Mouse (Mus musculus): ENCODE data around the gene Areg. TPM values are rescaled to one million over a fixed set of nuclear protein-coding genes. Genes with fewer than 3 reads are reported as not detected.

Gene Areg
- polyA plus RNA-seq, 1 experiment from 2014 or later = 0.71 TPM

GRCm38 (mm10) chr5:91148054-91148453 is 8.7 kb downstream of the Areg start:
- no peak overlapping the region for H3K9ac ChIP-seq (ENCODE audit: low read depth, low read length)
- no peaks in the 10 kb centered on the region for H3K36me3 ChIP-seq (ENCODE audit: control insufficient read depth, insufficient read depth, low read length)
- H3K4me2 ChIP-seq (ENCODE audit: low read length) = no peak overlapping the region
- H3K9me3 ChIP-seq (ENCODE audit: control insufficient read depth, low read length) = peaks cover 2% of the 10 kb centered on the region; the same call in 1 of the 2 replicates
- no peak overlapping the region for H3K4me3 ChIP-seq (ENCODE audit: low read length)
- WGBS = 89% methylated on average over 2 of the region's 2 CpGs
- H3K27ac ChIP-seq (ENCODE audit: low read depth, low read length) = no peak overlapping the region
- ATAC-seq = no peak
- H3K4me1 ChIP-seq (ENCODE audit: control insufficient read depth, insufficient read depth, low read depth, low read length) = no peaks in the 10 kb centered on the region
- H3K27me3 ChIP-seq (replicated peaks; ENCODE audit: control insufficient read depth, insufficient read depth, low read length) = no peaks in the 10 kb centered on the region; the same call in 1 of the 2 replicates

- 88% methylated on average over 8 of the region's 8 CpGs for WGBS
- H3K27ac ChIP-seq (ENCODE audit: low read depth, low read length) = no peak overlapping the region
- no peak for ATAC-seq
- H3K4me3 ChIP-seq (ENCODE audit: low read length) = no peak overlapping the region
- H3K36me3 ChIP-seq (ENCODE audit: control insufficient read depth, insufficient read depth, low read length) = no peaks in the 10 kb centered on the region
- no peak overlapping the region for H3K4me2 ChIP-seq (ENCODE audit: low read length)
- H3K4me1 ChIP-seq (ENCODE audit: control insufficient read depth, insufficient read depth, low read depth, low read length) = no peaks in the 10 kb centered on the region
- no peaks in the 10 kb centered on the region for H3K27me3 ChIP-seq (replicated peaks; ENCODE audit: control insufficient read depth, insufficient read depth, low read length)
- H3K9me3 ChIP-seq (ENCODE audit: control insufficient read depth, low read length) = no peaks in the 10 kb centered on the region
- H3K9ac ChIP-seq (ENCODE audit: low read depth, low read length) = no peak overlapping the region
These were observed 17.3 kb downstream of the Areg start for GRCm38 (mm10) chr5:91156677-91157076.

- Histone ChIP-seq H3K36me3 (ENCODE audit: control insufficient read depth, insufficient read depth, low read length) (no peaks in the 10 kb centered on the region), H3K4me2 (ENCODE audit: low read length) (no peak overlapping the region), H3K9ac (ENCODE audit: low read depth, low read length) (no peak overlapping the region), H3K27me3 (replicated peaks; ENCODE audit: control insufficient read depth, insufficient read depth, low read length) (no peaks in the 10 kb centered on the region), H3K4me1 (ENCODE audit: control insufficient read depth, insufficient read depth, low read depth, low read length) (no peaks in the 10 kb centered on the region), H3K27ac (ENCODE audit: low read depth, low read length) (no peak overlapping the region), H3K4me3 (ENCODE audit: low read length) (no peak overlapping the region), H3K9me3 (ENCODE audit: control insufficient read depth, low read length) (no peaks in the 10 kb centered on the region)
- 47% methylated on average over 3 of the region's 3 CpGs for WGBS
- ATAC-seq = no peak
These were observed 17.8 kb downstream of the Areg start for GRCm38 (mm10) chr5:91157169-91157568.

GRCm38 (mm10) chr5:91162787-91163186 is 23.4 kb downstream of the Areg start:
- H3K4me2 ChIP-seq (ENCODE audit: low read length) = no peak overlapping the region
- H3K27me3 ChIP-seq (replicated peaks; ENCODE audit: control insufficient read depth, insufficient read depth, low read length) = no peaks in the 10 kb centered on the region
- ATAC-seq = no peak
- WGBS = 88% methylated on average over 4 of the region's 4 CpGs
- H3K4me1 ChIP-seq (ENCODE audit: control insufficient read depth, insufficient read depth, low read depth, low read length) = no peaks in the 10 kb centered on the region
- no peak overlapping the region for H3K9ac ChIP-seq (ENCODE audit: low read depth, low read length)
- no peak overlapping the region for H3K4me3 ChIP-seq (ENCODE audit: low read length)
- no peak overlapping the region for H3K27ac ChIP-seq (ENCODE audit: low read depth, low read length)
- H3K36me3 ChIP-seq (ENCODE audit: control insufficient read depth, insufficient read depth, low read length) = no peaks in the 10 kb centered on the region
- H3K9me3 ChIP-seq (ENCODE audit: control insufficient read depth, low read length) = no peaks in the 10 kb centered on the region

- no peaks in the 10 kb centered on the region for H3K27me3 ChIP-seq (replicated peaks; ENCODE audit: control insufficient read depth, insufficient read depth, low read length)
- no peak overlapping the region for H3K9ac ChIP-seq (ENCODE audit: low read depth, low read length)
- no peak overlapping the region for H3K4me2 ChIP-seq (ENCODE audit: low read length)
- H3K9me3 ChIP-seq (ENCODE audit: control insufficient read depth, low read length) = no peaks in the 10 kb centered on the region
- 81% methylated on average over 5 of the region's 5 CpGs for WGBS
- no peaks in the 10 kb centered on the region for H3K36me3 ChIP-seq (ENCODE audit: control insufficient read depth, insufficient read depth, low read length)
- H3K27ac ChIP-seq (ENCODE audit: low read depth, low read length) = no peak overlapping the region
- H3K4me1 ChIP-seq (ENCODE audit: control insufficient read depth, insufficient read depth, low read depth, low read length) = no peaks in the 10 kb centered on the region
- no peak overlapping the region for H3K4me3 ChIP-seq (ENCODE audit: low read length)
- ATAC-seq = no peak
These were observed 27.2 kb downstream of the Areg start for GRCm38 (mm10) chr5:91166601-91167000.

- ATAC-seq = no peak
- H3K9ac ChIP-seq (ENCODE audit: low read depth, low read length) = no peak overlapping the region
- H3K4me3 ChIP-seq (ENCODE audit: low read length) = no peak overlapping the region
- H3K27ac ChIP-seq (ENCODE audit: low read depth, low read length) = no peak overlapping the region
- H3K4me1 ChIP-seq (ENCODE audit: control insufficient read depth, insufficient read depth, low read depth, low read length) = no peaks in the 10 kb centered on the region
- H3K27me3 ChIP-seq (replicated peaks; ENCODE audit: control insufficient read depth, insufficient read depth, low read length) = no peaks in the 10 kb centered on the region
- no peaks in the 10 kb centered on the region for H3K9me3 ChIP-seq (ENCODE audit: control insufficient read depth, low read length)
- no peaks in the 10 kb centered on the region for H3K36me3 ChIP-seq (ENCODE audit: control insufficient read depth, insufficient read depth, low read length)
- no peak overlapping the region for H3K4me2 ChIP-seq (ENCODE audit: low read length)
These were observed 37.0 kb downstream of the Areg start for GRCm38 (mm10) chr5:91176397-91176796.

- Histone ChIP-seq H3K4me3 (ENCODE audit: low read length) (no peak overlapping the region), H3K4me2 (ENCODE audit: low read length) (no peak overlapping the region), H3K9ac (ENCODE audit: low read depth, low read length) (no peak overlapping the region), H3K27ac (ENCODE audit: low read depth, low read length) (no peak overlapping the region), H3K4me1 (ENCODE audit: control insufficient read depth, insufficient read depth, low read depth, low read length) (no peaks in the 10 kb centered on the region), H3K9me3 (ENCODE audit: control insufficient read depth, low read length) (no peaks in the 10 kb centered on the region), H3K36me3 (ENCODE audit: control insufficient read depth, insufficient read depth, low read length) (no peaks in the 10 kb centered on the region), H3K27me3 (replicated peaks; ENCODE audit: control insufficient read depth, insufficient read depth, low read length) (no peaks in the 10 kb centered on the region)
- WGBS = 80% methylated on average over 3 of the region's 3 CpGs
- ATAC-seq = no peak
These were observed 55.2 kb downstream of the Areg start for GRCm38 (mm10) chr5:91194572-91194971.

Other genes starting within 250 kb of the Areg start
- gene Cxcl1, start 248.4 kb upstream of the Areg start, polyA plus RNA-seq (2015; fragmentation: Nextera tagmentation; extraction: Ambion mirVana) = 0.41 and 0.64 TPM in 2 replicates
- gene Cxcl2, start 235.7 kb upstream of the Areg start, polyA plus RNA-seq (2015; fragmentation: Nextera tagmentation; extraction: Ambion mirVana) = not detected in 2 replicates
- 59.4 and 61.8 TPM in 2 replicates for gene Mthfd2l, start 208.5 kb upstream of the Areg start, polyA plus RNA-seq (2015; fragmentation: Nextera tagmentation; extraction: Ambion mirVana)
- gene Epgn, start 112.1 kb upstream of the Areg start, polyA plus RNA-seq (2015; fragmentation: Nextera tagmentation; extraction: Ambion mirVana) = 0.17 TPM in 1 of 2 replicates, not detected in the other
- not detected in 2 replicates for gene Ereg, start 65.0 kb upstream of the Areg start, polyA plus RNA-seq (2015; fragmentation: Nextera tagmentation; extraction: Ambion mirVana)